Mouse (Mus musculus): ENCODE results near the gene Gja8. TPM values are rescaled to one million over a fixed set of nuclear protein-coding genes. Genes with fewer than 3 reads are reported as not detected.

The Gja8 gene
- polyA plus RNA-seq, 1 experiment from 2014 or later = 0.03 TPM

- 78% methylated on average over 7 of the region's 7 CpGs for WGBS
- no peaks in the 10 kb centered on the region for H3K4me1 ChIP-seq
- no peak overlapping the region for H3K4me3 ChIP-seq
- no peak overlapping the region for H3K27ac ChIP-seq (replicated peaks)
- no peaks in the 10 kb centered on the region for H3K36me3 ChIP-seq
- H3K9me3 ChIP-seq = no peaks in the 10 kb centered on the region
- no peak for ATAC-seq (replicated peaks)
- H3K27me3 ChIP-seq = no peaks in the 10 kb centered on the region
- H3K9ac ChIP-seq (replicated peaks) = no peak overlapping the region
- H3K4me2 ChIP-seq (replicated peaks) = no peak overlapping the region
These were observed 4.8 kb downstream of the Gja8 start for GRCm38 (mm10) chr3:96920991-96921390.

- H3K27me3 ChIP-seq = no peaks in the 10 kb centered on the region
- H3K36me3 ChIP-seq = no peaks in the 10 kb centered on the region
- peak overlapping the region; percentile 83 for H3K4me2 ChIP-seq (replicated peaks)
- H3K4me3 ChIP-seq = peak overlapping the region; percentile 97
- 42% methylated on average over 9 of the region's 9 CpGs for WGBS
- no peak overlapping the region for H3K27ac ChIP-seq (replicated peaks)
- H3K4me1 ChIP-seq = peaks cover 16% of the 10 kb centered on the region
- ATAC-seq (replicated peaks) = peak; percentile 56
- H3K9me3 ChIP-seq = no peaks in the 10 kb centered on the region
- H3K9ac ChIP-seq (replicated peaks) = peak overlapping the region; percentile 95
These were observed 20.2 kb downstream of the Gja8 start for GRCm38 (mm10) chr3:96905592-96905991.

- H3K9ac ChIP-seq (replicated peaks) = peak within 1 kb of the TSS; percentile 95
- no peaks in the 10 kb centered on the region for H3K9me3 ChIP-seq
- H3K27me3 ChIP-seq = no peaks in the 10 kb centered on the region
- H3K4me2 ChIP-seq (replicated peaks) = peak within 1 kb of the TSS; percentile 83
- under 1% methylated on average over 40 of the region's 40 CpGs for WGBS
- H3K27ac ChIP-seq (replicated peaks) = peak within 1 kb of the TSS; percentile 49
- peaks cover 16% of the 10 kb centered on the region for H3K4me1 ChIP-seq
- H3K36me3 ChIP-seq = no peaks in the 10 kb centered on the region
- peak; percentile 97 for ATAC-seq (replicated peaks)
- peak within 1 kb of the TSS; percentile 97 for H3K4me3 ChIP-seq
These were observed 20.8 kb downstream of the Gja8 start, which contains the start of gene Gpr89 for GRCm38 (mm10) chr3:96904851-96905541. Gene Gpr89, minus strand, starts transcription at chr3:96905346.

GRCm38 (mm10) chr3:96904393-96904792 is 21.4 kb downstream of the Gja8 start, which contains the start of gene Gja5:
Gene Gja5, plus strand, starts transcription at chr3:96904693.
- Histone ChIP-seq H3K4me1 (peaks cover 16% of the 10 kb centered on the region), H3K4me3 (peak within 1 kb of the TSS; percentile 97), H3K9me3 (no peaks in the 10 kb centered on the region), H3K27me3 (no peaks in the 10 kb centered on the region), H3K27ac (replicated peaks) (peak within 1 kb of the TSS; percentile 49), H3K36me3 (no peaks in the 10 kb centered on the region), H3K9ac (replicated peaks) (peak within 1 kb of the TSS; percentile 95), H3K4me2 (replicated peaks) (peak within 1 kb of the TSS; percentile 83)
- WGBS = 13% methylated on average over 14 of the region's 14 CpGs
- no peak for ATAC-seq (replicated peaks)

GRCm38 (mm10) chr3:96902336-96902999 is 23.4 kb downstream of the Gja8 start:
- 92% methylated on average over 4 of the region's 4 CpGs for WGBS
- no peak for ATAC-seq (replicated peaks)
- Histone ChIP-seq H3K27ac (replicated peaks) (no peak overlapping the region), H3K4me3 (no peak overlapping the region), H3K4me1 (peaks cover 16% of the 10 kb centered on the region), H3K4me2 (replicated peaks) (no peak overlapping the region), H3K9ac (replicated peaks) (no peak overlapping the region), H3K27me3 (no peaks in the 10 kb centered on the region), H3K9me3 (no peaks in the 10 kb centered on the region), H3K36me3 (no peaks in the 10 kb centered on the region)

GRCm38 (mm10) chr3:96883690-96884089 is 42.1 kb downstream of the Gja8 start:
- Histone ChIP-seq H3K9me3 (no peaks in the 10 kb centered on the region), H3K9ac (replicated peaks) (no peak overlapping the region), H3K4me3 (no peak overlapping the region), H3K4me1 (no peaks in the 10 kb centered on the region), H3K36me3 (peaks cover 48% of the 10 kb centered on the region), H3K4me2 (replicated peaks) (no peak overlapping the region), H3K27ac (replicated peaks) (no peak overlapping the region), H3K27me3 (no peaks in the 10 kb centered on the region)
- no peak for ATAC-seq (replicated peaks)
- WGBS = 93% methylated on average over 7 of the region's 7 CpGs

GRCm38 (mm10) chr3:96882061-96882849 is 43.6 kb downstream of the Gja8 start:
- Histone ChIP-seq H3K9ac (replicated peaks) (no peak overlapping the region), H3K27me3 (no peaks in the 10 kb centered on the region), H3K36me3 (peaks cover 45% of the 10 kb centered on the region), H3K9me3 (no peaks in the 10 kb centered on the region), H3K4me2 (replicated peaks) (no peak overlapping the region), H3K4me3 (no peak overlapping the region), H3K27ac (replicated peaks) (no peak overlapping the region), H3K4me1 (no peaks in the 10 kb centered on the region)
- ATAC-seq (replicated peaks) = no peak
- 93% methylated on average over 14 of the region's 14 CpGs for WGBS

GRCm38 (mm10) chr3:96881557-96881956 is 44.3 kb downstream of the Gja8 start:
- Histone ChIP-seq H3K4me3 (no peak overlapping the region), H3K4me2 (replicated peaks) (no peak overlapping the region), H3K9ac (replicated peaks) (no peak overlapping the region), H3K27ac (replicated peaks) (no peak overlapping the region), H3K9me3 (no peaks in the 10 kb centered on the region), H3K27me3 (no peaks in the 10 kb centered on the region), H3K4me1 (no peaks in the 10 kb centered on the region), H3K36me3 (peaks cover 45% of the 10 kb centered on the region)
- ATAC-seq (replicated peaks) = no peak
- 86% methylated on average over 6 of the region's 6 CpGs for WGBS

- WGBS = 86% methylated on average over 4 of the region's 4 CpGs
- Histone ChIP-seq H3K4me3 (no peak overlapping the region), H3K27ac (replicated peaks) (no peak overlapping the region), H3K9ac (replicated peaks) (no peak overlapping the region), H3K9me3 (no peaks in the 10 kb centered on the region), H3K4me2 (replicated peaks) (no peak overlapping the region), H3K4me1 (no peaks in the 10 kb centered on the region), H3K27me3 (no peaks in the 10 kb centered on the region), H3K36me3 (peaks cover 48% of the 10 kb centered on the region)
- ATAC-seq (replicated peaks) = no peak
These were observed 45.4 kb downstream of the Gja8 start for GRCm38 (mm10) chr3:96880385-96880784.

- Histone ChIP-seq H3K27ac (replicated peaks) (no peak overlapping the region), H3K36me3 (peaks cover 52% of the 10 kb centered on the region), H3K4me2 (replicated peaks) (no peak overlapping the region), H3K4me1 (no peaks in the 10 kb centered on the region), H3K27me3 (no peaks in the 10 kb centered on the region), H3K9ac (replicated peaks) (no peak overlapping the region), H3K4me3 (no peak overlapping the region), H3K9me3 (no peaks in the 10 kb centered on the region)
- WGBS = 91% methylated on average over 9 of the region's 9 CpGs
- no peak for ATAC-seq (replicated peaks)
These were observed 46.3 kb downstream of the Gja8 start for GRCm38 (mm10) chr3:96879536-96879935.

- no peaks in the 10 kb centered on the region for H3K9me3 ChIP-seq
- H3K27me3 ChIP-seq = no peaks in the 10 kb centered on the region
- no peak overlapping the region for H3K27ac ChIP-seq (replicated peaks)
- H3K4me3 ChIP-seq = no peak overlapping the region
- peaks cover 65% of the 10 kb centered on the region for H3K36me3 ChIP-seq
- 85% methylated on average over 7 of the region's 7 CpGs for WGBS
- H3K9ac ChIP-seq (replicated peaks) = no peak overlapping the region
- no peaks in the 10 kb centered on the region for H3K4me1 ChIP-seq
- no peak overlapping the region for H3K4me2 ChIP-seq (replicated peaks)
- no peak for ATAC-seq (replicated peaks)
These were observed 50.8 kb downstream of the Gja8 start for GRCm38 (mm10) chr3:96874808-96875571.
